Mouse (Mus musculus): ENCODE measurements around the gene Stx1a. TPM values are rescaled to one million over a fixed set of nuclear protein-coding genes. Genes with fewer than 3 reads are reported as not detected.

The Stx1a gene
- polyA plus RNA-seq, 1 experiment from 2014 or later: 6.6 TPM

DNA sequence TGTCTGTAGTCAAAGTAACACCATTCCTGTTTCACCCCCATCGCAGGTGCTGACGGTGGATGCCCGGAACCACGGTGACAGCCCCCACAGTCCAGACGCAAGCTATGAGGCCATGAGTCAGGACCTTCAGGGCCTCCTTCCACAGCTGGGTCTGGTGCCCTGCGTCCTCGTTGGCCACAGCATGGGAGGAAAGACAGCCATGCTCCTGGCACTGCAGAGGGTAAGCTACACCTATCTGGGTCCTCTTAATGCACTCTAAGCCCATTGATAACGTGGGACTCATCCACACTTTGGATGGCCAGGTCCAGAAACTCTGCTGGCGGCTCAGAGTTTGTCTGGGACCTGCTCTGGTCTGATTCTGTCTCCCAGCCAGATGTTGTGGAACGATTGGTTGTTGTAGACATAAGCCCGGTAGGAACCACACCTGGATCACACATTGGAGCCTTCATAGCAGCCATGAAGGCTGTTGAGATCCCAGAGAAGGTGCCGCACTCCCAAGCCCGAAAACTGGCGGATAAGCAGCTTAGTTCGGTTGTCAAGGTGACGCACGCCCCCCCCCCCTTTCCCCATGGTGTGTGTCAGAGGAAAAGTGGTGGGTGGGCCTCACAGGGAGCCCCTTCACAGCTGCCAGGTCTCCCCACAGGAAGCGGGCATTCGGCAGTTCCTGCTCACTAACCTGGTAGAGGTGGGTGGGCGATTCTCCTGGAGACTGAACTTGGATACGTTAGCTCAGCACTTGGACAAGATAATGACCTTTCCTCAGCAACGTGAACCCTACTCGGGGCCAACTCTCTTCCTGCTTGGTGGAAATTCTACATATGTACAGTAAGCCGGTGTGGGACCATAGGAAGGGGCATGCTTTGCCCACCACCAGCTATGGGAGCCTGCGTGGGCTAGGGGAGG, 12.2 kb upstream of the Stx1a start:
- TF ChIP-seq CTCF (IDR thresholded peaks at IDR 0.05; ENCODE audit: low read depth): no peak
- H3K4me1 ChIP-seq (replicated peaks; ENCODE audit: insufficient read depth, low read length): peaks cover 6% of the 10 kb centered on the region; the same call in 1 of the 2 replicates
- no peak overlapping the region for H3K9ac ChIP-seq (ENCODE audit: low read depth, low read length)
- ATAC-seq (replicated peaks; ENCODE audit: low FRiP score, low read depth) (no peak), DNase-seq (ENCODE audit: low spot score) (no peak)
- H3K36me3 ChIP-seq (ENCODE audit: insufficient read depth, low read length): no peaks in the 10 kb centered on the region
- WGBS: 83% methylated on average over 23 of the region's 25 CpGs
- H3K9me3 ChIP-seq (replicated peaks; ENCODE audit: low read length): no peaks in the 10 kb centered on the region
- H3K4me2 ChIP-seq (ENCODE audit: low read length): peak overlapping the region; percentile 69; the same call in 1 of the 2 replicates
- H3K27ac ChIP-seq: no peak overlapping the region; the same call in 1 of the 2 replicates
- H3K4me3 ChIP-seq (replicated peaks; ENCODE audit: low read depth, low read length): no peak overlapping the region
- H3K27me3 ChIP-seq (ENCODE audit: insufficient read depth, low read length): no peaks in the 10 kb centered on the region

- peak overlapping the region; percentile 62; the same call in 1 of the 2 replicates for H3K27ac ChIP-seq
Measured at GRCm38 (mm10) chr5:135011809-135012613, 11.3 kb upstream of the Stx1a start.

GRCm38 (mm10) chr5:135012671-135013441, 10.4 kb upstream of the Stx1a start:
- Histone ChIP-seq H3K9ac (ENCODE audit: low read depth, low read length) (0 out of 2 replicates have a peak overlapping the region, but pooled peaks have one; percentile 39), H3K27me3 (ENCODE audit: insufficient read depth, low read length) (no peaks in the 10 kb centered on the region), H3K4me3 (replicated peaks; ENCODE audit: low read depth, low read length) (peak overlapping the region; percentile 27), H3K36me3 (ENCODE audit: insufficient read depth, low read length) (no peaks in the 10 kb centered on the region), H3K27ac (peak overlapping the region; percentile 62), H3K4me2 (ENCODE audit: low read length) (peak overlapping the region; percentile 48), H3K9me3 (replicated peaks; ENCODE audit: low read length) (no peaks in the 10 kb centered on the region), H3K4me1 (replicated peaks; ENCODE audit: insufficient read depth, low read length) (peaks cover 6% of the 10 kb centered on the region; the same call in 1 of the 2 replicates)
- 7% methylated on average over 13 of the region's 16 CpGs for WGBS
- ATAC-seq (replicated peaks; ENCODE audit: low FRiP score, low read depth): no peak
- peak; percentile 85 for DNase-seq (ENCODE audit: low spot score)
- TF ChIP-seq CTCF (IDR thresholded peaks at IDR 0.05; ENCODE audit: low read depth): peak; percentile 64

More at GRCm38 (mm10) chr5:135011809-135012613, 11.3 kb upstream of the Stx1a start:
- WGBS: 33% methylated on average over 26 of the region's 26 CpGs
- DNase-seq (ENCODE audit: low spot score) (peak; percentile 53), ATAC-seq (replicated peaks; ENCODE audit: low FRiP score, low read depth) (no peak)
- TF ChIP-seq CTCF (IDR thresholded peaks at IDR 0.05; ENCODE audit: low read depth): no peak
- H3K4me1 ChIP-seq (replicated peaks; ENCODE audit: insufficient read depth, low read length): peaks cover 6% of the 10 kb centered on the region; the same call in 1 of the 2 replicates
- peak overlapping the region; percentile 48 for H3K4me2 ChIP-seq (ENCODE audit: low read length)
- peak overlapping the region; percentile 27 for H3K4me3 ChIP-seq (replicated peaks; ENCODE audit: low read depth, low read length)
- no peaks in the 10 kb centered on the region for H3K36me3 ChIP-seq (ENCODE audit: insufficient read depth, low read length)
- H3K27me3 ChIP-seq (ENCODE audit: insufficient read depth, low read length): no peaks in the 10 kb centered on the region
- H3K9me3 ChIP-seq (replicated peaks; ENCODE audit: low read length): no peaks in the 10 kb centered on the region
- H3K9ac ChIP-seq (ENCODE audit: low read depth, low read length): peak overlapping the region; percentile 39; the same call in 1 of the 2 replicates

GRCm38 (mm10) chr5:135015497-135015896, 7.8 kb upstream of the Stx1a start:
- no peaks in the 10 kb centered on the region for H3K36me3 ChIP-seq (ENCODE audit: insufficient read depth, low read length)
- peak; percentile 84 for DNase-seq (ENCODE audit: low spot score)
- peak; percentile 98 for TF ChIP-seq CTCF (IDR thresholded peaks at IDR 0.05; ENCODE audit: low read depth)
- H3K9me3 ChIP-seq (replicated peaks; ENCODE audit: low read length): no peaks in the 10 kb centered on the region
- H3K9ac ChIP-seq (ENCODE audit: low read depth, low read length): no peak overlapping the region
- H3K4me1 ChIP-seq (replicated peaks; ENCODE audit: insufficient read depth, low read length): peaks cover 6% of the 10 kb centered on the region; the same call in 1 of the 2 replicates
- no peak overlapping the region for H3K27ac ChIP-seq
- 13% methylated on average over 7 of the region's 7 CpGs for WGBS
- no peaks in the 10 kb centered on the region for H3K27me3 ChIP-seq (ENCODE audit: insufficient read depth, low read length)
- 0 out of 2 replicates have a peak, but pooled peaks have one; percentile 6 for ATAC-seq (replicated peaks; ENCODE audit: low FRiP score, low read depth)
- H3K4me3 ChIP-seq (replicated peaks; ENCODE audit: low read depth, low read length): no peak overlapping the region
- H3K4me2 ChIP-seq (ENCODE audit: low read length): no peak overlapping the region

DNA sequence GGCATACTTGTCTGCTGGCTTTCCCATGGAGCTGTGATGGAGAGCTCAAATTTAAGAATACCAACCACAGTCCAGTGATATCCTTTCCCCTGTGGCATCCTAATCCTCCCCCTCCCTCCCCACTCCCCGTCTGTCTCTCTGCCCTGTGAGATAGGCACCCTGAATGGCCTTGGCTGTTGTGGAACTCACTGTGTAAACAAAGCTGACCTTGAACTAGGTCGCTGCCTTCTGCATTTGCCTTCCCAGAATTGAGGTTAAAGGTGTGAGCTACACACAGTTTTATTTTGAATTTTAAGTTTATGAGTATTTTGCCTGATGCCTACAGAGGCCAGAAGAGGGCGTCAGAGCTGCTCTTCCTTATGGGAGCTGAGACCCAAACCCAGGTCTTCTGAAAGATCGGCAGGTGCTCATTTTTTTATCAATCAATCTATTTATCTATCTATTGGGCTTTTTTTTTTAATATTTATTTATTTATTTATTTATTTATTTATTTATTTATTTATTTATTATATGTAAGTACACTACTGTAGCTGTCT, 7.0 kb upstream of the Stx1a start:
- H3K4me1 ChIP-seq (replicated peaks; ENCODE audit: insufficient read depth, low read length): peaks cover 6% of the 10 kb centered on the region; the same call in 1 of the 2 replicates
- H3K36me3 ChIP-seq (ENCODE audit: insufficient read depth, low read length): no peaks in the 10 kb centered on the region
- H3K4me2 ChIP-seq (ENCODE audit: low read length): no peak overlapping the region
- WGBS: 47% methylated on average over 4 of the region's 4 CpGs
- ATAC-seq (replicated peaks; ENCODE audit: low FRiP score, low read depth) (no peak), DNase-seq (ENCODE audit: low spot score) (no peak)
- H3K9me3 ChIP-seq (replicated peaks; ENCODE audit: low read length): no peaks in the 10 kb centered on the region
- H3K27ac ChIP-seq: no peak overlapping the region
- H3K27me3 ChIP-seq (ENCODE audit: insufficient read depth, low read length): no peaks in the 10 kb centered on the region
- peak; percentile 49 for TF ChIP-seq CTCF (IDR thresholded peaks at IDR 0.05; ENCODE audit: low read depth)
- no peak overlapping the region for H3K9ac ChIP-seq (ENCODE audit: low read depth, low read length)
- H3K4me3 ChIP-seq (replicated peaks; ENCODE audit: low read depth, low read length): no peak overlapping the region
